Mouse (Mus musculus) liver, embryonic 11.5 days (tissue): ENCODE measurements at regions not wholly inside any gene's neighbourhood (a gene's known extent, or its start where the extent isn't known, plus 50 kb on each side); places are given as distances from the start of the nearest gene placed in this dataset.

Experiments used
- ATAC-seq: fragments of 200-750 bp; cut with Nextera tagmentation; replicated peaks from 2 replicates; pipeline ENCODE4 v1.8.0; 2017; ENCODE audit warnings: moderate number of reproducible peaks, mild to moderate bottlenecking, moderate TSS enrichment, moderate library complexity; ENCODE audit not compliant: low FRiP score
- DNase-seq: peaks from one replicate; pipeline ENCODE4 v3.0.0-alpha.2; 2017; ENCODE audit warnings: low spot score
- H3K27ac ChIP-seq: fragments of 300-500 bp; sonication (generic); 2 replicates; pipeline ENCODE4 v1.5.1; 2014; ENCODE audit warnings: mild to moderate bottlenecking, low read depth, low read length, control low read depth
- H3K27me3 ChIP-seq: fragments of 300-500 bp; sonication (generic); replicated peaks from 2 replicates; pipeline ENCODE4 v1.6.1; 2014; ENCODE audit warnings: low read length, mixed read lengths; ENCODE audit not compliant: control insufficient read depth, insufficient read depth
- H3K36me3 ChIP-seq: fragments of 300-500 bp; sonication (generic); 2 replicates; pipeline ENCODE4 v1.6.1; 2014; ENCODE audit warnings: mild to moderate bottlenecking, low read length, moderate library complexity, mixed read lengths; ENCODE audit not compliant: control insufficient read depth, insufficient read depth
- H3K4me1 ChIP-seq: fragments of 300-500 bp; sonication (generic); replicated peaks from 2 replicates; pipeline ENCODE4 v1.6.1; 2014; ENCODE audit warnings: low read length, mixed read lengths; ENCODE audit not compliant: control insufficient read depth, insufficient read depth
- H3K4me2 ChIP-seq: fragments of 300-500 bp; sonication (generic); 2 replicates; pipeline ENCODE4 v1.6.1; 2014; ENCODE audit warnings: mild to moderate bottlenecking, control low read depth, moderate library complexity
- H3K4me3 ChIP-seq: fragments of 300-500 bp; sonication (generic); 2 replicates; pipeline ENCODE4 v1.5.1; 2014; ENCODE audit warnings: low read depth, low read length, control low read depth
- H3K9ac ChIP-seq: fragments of 300-500 bp; sonication (generic); 2 replicates; pipeline ENCODE4 v1.6.1; 2014; ENCODE audit warnings: low read depth, low read length, control low read depth
- H3K9me3 ChIP-seq: fragments of 300-500 bp; sonication (generic); 2 replicates; pipeline ENCODE4 v1.6.1; 2016; ENCODE audit warnings: low read length, inconsistent platforms, mixed read lengths; ENCODE audit not compliant: control insufficient read depth
- WGBS: fragments of 180-500 bp; shearing (Covaris S2); extraction: QIAGEN DNeasy Blood & Tissue Kit; methylation state at CpG from one replicate; pipeline ENCODE4 v1.1.7; 2014; 5-methylcytosine and 5-hydroxymethylcytosine counted together

DNA sequence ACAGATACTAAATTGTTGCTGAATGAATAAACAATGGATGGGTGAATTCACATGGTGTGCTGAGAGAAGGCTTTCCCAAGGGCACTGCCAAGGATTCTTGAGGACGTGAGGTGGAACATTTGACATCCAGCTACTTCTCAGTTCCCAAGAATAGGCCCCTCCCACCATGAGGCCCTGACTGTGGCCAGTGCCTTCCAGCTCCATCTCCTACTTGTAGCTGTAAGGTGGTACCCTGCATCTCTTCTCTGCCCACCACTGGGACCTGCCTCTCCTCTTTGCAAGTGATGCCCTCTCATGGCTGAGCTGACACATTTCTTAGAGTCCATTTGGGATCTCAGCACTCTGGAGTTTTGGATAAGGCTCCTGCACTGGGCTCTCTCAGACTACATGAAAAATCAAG, 56.3 kb upstream of the Gm11983 start:
- H3K27me3 ChIP-seq, result no peaks in the 10 kb centered on the region
- no peak for ATAC-seq
- no peak overlapping the region for H3K9ac ChIP-seq
- H3K36me3 ChIP-seq, result no peaks in the 10 kb centered on the region
- H3K4me2 ChIP-seq, result no peak overlapping the region
- no peak overlapping the region for H3K4me3 ChIP-seq
- 68% methylated on average over 1 of the region's 1 CpGs for WGBS
- no peaks in the 10 kb centered on the region for H3K9me3 ChIP-seq
- H3K27ac ChIP-seq, result no peak overlapping the region
- no peaks in the 10 kb centered on the region; the same call in 1 of the 2 replicates for H3K4me1 ChIP-seq
- no peak for DNase-seq

DNA sequence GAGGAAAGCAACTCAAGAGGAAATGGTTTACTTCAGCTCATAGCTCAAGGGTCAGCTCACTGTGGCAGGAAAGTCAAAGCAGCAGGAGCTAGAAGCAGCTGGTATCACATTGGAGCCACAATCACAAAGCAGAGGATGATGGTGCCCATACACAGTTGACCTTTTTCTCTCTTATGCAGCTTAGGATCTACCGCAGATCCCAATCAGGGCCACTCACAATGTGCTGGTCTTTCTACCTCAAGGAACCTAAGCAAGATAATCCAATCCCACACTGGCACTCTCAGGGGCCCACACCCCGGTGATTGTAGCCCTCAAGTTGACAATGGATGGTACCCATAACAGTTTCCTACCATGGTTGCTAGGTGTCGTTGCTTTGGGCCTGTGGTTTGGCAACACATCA, 55.6 kb upstream of the Gm11983 start:
- H3K36me3 ChIP-seq, result no peaks in the 10 kb centered on the region
- no peaks in the 10 kb centered on the region for H3K27me3 ChIP-seq
- H3K4me2 ChIP-seq, result no peak overlapping the region
- ATAC-seq (no peak), DNase-seq (no peak)
- no peak overlapping the region for H3K27ac ChIP-seq
- H3K4me3 ChIP-seq, result no peak overlapping the region
- H3K9me3 ChIP-seq, result no peaks in the 10 kb centered on the region
- H3K9ac ChIP-seq, result no peak overlapping the region
- H3K4me1 ChIP-seq, result no peaks in the 10 kb centered on the region; the same call in 1 of the 2 replicates
- 85% methylated on average over 3 of the region's 3 CpGs for WGBS

DNA sequence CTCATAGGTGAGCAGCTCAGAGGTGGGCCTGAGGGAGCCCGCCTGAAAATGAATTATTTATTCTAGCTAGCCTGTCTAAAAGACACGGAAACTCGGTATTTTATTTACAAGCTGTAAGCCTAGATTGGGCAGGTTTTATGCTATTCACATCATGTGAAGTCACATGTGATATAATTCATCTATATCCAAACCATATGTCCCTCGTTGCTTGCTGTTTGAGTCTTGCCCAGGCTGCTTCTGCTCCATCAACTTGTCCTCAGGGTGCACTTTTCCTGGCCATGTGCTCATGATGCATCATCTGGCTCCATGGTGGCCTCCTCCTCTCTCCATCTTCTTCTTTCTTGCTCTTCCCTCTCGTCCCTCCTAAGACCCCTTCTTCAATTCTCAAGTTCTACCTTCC, 53.0 kb upstream of the Gm11983 start:
- Histone ChIP-seq H3K4me2 (no peak overlapping the region), H3K36me3 (no peaks in the 10 kb centered on the region), H3K9me3 (no peaks in the 10 kb centered on the region), H3K4me1 (no peaks in the 10 kb centered on the region; the same call in 1 of the 2 replicates), H3K9ac (no peak overlapping the region), H3K4me3 (no peak overlapping the region), H3K27ac (no peak overlapping the region), H3K27me3 (no peaks in the 10 kb centered on the region)
- 77% methylated on average over 5 of the region's 5 CpGs for WGBS
- DNase-seq, result no peak
- no peak for ATAC-seq

- H3K4me1 ChIP-seq, result no peaks in the 10 kb centered on the region; the same call in 1 of the 2 replicates
- no peak overlapping the region for H3K4me2 ChIP-seq
- DNase-seq (no peak), ATAC-seq (no peak)
- H3K4me3 ChIP-seq, result no peak overlapping the region
- no peaks in the 10 kb centered on the region for H3K9me3 ChIP-seq
- no peaks in the 10 kb centered on the region for H3K27me3 ChIP-seq
- no peaks in the 10 kb centered on the region for H3K36me3 ChIP-seq
- H3K27ac ChIP-seq, result no peak overlapping the region
- H3K9ac ChIP-seq, result no peak overlapping the region
- 69% methylated on average over 8 of the region's 8 CpGs for WGBS
Observed at GRCm38 (mm10) chr11:6889660-6890185, 52.3 kb upstream of the Gm11983 start.

DNA sequence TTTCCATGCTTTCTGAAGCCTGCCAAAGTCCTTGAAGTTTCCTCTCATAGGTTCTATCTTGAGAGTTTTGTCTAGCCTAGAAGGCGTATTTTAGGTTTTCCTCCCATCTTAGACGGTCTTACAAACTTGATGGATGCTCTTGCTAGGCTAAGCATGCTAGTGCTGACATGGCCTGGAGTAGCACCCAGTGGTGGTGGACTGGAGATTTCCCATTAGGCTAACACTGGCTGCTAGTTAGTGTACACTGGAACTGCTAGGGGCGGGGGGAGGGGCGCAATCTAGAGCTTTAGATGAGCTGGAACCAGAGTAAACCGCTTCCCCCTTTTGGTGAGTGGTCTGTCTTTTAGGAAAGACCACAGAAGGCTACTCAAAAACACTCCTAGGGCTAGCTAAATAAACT, 51.7 kb upstream of the Gm11983 start:
- H3K4me2 ChIP-seq, result no peak overlapping the region
- no peak overlapping the region for H3K27ac ChIP-seq
- ATAC-seq (no peak), DNase-seq (no peak)
- 78% methylated on average over 5 of the region's 5 CpGs for WGBS
- no peaks in the 10 kb centered on the region for H3K9me3 ChIP-seq
- no peak overlapping the region for H3K4me3 ChIP-seq
- H3K27me3 ChIP-seq, result no peaks in the 10 kb centered on the region
- H3K4me1 ChIP-seq, result no peaks in the 10 kb centered on the region
- no peak overlapping the region for H3K9ac ChIP-seq
- no peaks in the 10 kb centered on the region for H3K36me3 ChIP-seq
